Mouse (Mus musculus): ENCODE measurements around the gene Nefh. TPM values are rescaled to one million over a fixed set of nuclear protein-coding genes. Genes with fewer than 3 reads are reported as not detected.

Gene Nefh
- polyA plus RNA-seq, 1 experiment from 2014 or later, result 0.43 TPM

DNA sequence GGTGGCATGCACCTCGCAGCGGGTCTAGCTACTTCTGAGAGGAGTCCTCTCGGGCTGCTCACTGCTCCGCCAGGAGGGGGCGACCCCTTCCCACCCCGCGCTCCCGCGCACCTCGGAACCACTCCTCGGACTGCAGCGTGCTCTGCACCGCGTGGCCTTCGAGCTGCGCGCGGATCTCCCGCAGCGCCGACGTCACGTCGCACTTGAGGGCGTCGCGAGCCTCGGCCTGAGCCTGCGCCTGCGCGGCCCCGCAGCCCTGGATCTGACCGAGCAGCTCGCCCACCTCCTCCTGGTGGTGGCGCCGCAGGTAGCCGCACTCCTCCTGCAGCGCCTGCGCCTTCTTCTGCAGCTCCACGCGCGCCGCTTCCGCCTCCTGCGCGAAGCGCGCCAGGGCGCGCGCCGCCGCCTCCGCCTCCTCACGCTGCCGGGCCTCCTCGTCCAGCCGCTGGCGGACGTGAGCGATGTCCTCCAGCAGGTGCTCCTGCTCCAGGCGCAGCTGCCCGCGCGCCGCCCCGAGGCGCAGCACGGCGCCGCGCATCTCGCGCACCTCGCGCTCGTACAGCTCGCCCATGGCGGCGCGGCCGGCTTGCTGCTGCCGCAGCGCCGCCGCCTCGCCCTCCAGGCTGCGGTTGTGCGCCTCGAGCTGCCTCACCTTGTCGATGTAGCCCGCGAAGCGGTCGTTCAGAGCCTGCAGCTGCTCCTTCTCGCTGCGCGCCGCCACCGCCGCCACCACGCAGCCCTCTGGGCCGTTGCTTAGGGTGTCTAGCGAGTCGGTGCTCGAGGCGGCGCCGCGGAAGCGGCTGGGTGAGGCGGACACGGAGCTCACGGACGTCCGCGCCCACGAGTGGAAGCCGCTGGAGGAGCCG is 684 bp downstream of the Nefh start:
- ATAC-seq (replicated peaks; ENCODE audit: insufficient number of reproducible peaks, low FRiP score, low TSS enrichment), result peak; percentile 51; the same call in 1 of the 2 replicates

DNA sequence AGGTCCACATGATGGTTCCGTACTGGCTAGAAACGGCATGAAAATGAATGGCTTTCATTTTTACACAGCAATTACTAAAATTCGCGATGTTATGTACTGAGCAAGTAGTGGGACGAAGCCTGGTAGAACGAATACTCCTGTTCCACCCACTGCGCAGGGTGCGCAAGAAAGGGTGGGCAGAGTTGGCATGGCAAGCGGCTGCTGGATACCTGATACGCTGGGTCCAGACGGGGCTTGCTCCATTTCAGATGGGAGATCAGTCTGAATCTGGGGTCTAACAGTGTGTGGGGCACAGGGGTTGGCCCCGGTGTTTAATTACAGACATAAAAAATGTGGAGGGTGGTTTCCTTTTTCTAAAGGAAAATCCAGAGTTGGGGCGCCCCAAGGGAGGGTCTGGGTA is 1.3 kb downstream of the Nefh start:
- H3K36me3 ChIP-seq (ENCODE audit: control insufficient read depth, insufficient read depth, low read length), result no peaks in the 10 kb centered on the region
- H3K9ac ChIP-seq (ENCODE audit: low read depth, low read length), result no peak overlapping the region
- ATAC-seq (replicated peaks; ENCODE audit: insufficient number of reproducible peaks, low FRiP score, low TSS enrichment), result no peak
- peak overlapping the region; percentile 79 for H3K4me2 ChIP-seq
- peaks cover 9% of the 10 kb centered on the region for H3K4me1 ChIP-seq (ENCODE audit: control insufficient read depth, insufficient read depth, low read length)
- H3K27ac ChIP-seq (ENCODE audit: low read depth, low read length), result no peak overlapping the region
- no peaks in the 10 kb centered on the region for H3K9me3 ChIP-seq (replicated peaks; ENCODE audit: control insufficient read depth, low read length)
- WGBS (ENCODE audit: insufficient replicate concordance), result 37% methylated on average over 13 of the region's 13 CpGs
- H3K4me3 ChIP-seq (ENCODE audit: low read depth, low read length), result peak overlapping the region; percentile 61
- H3K27me3 ChIP-seq (ENCODE audit: control insufficient read depth, insufficient read depth, low read length), result peaks cover 69% of the 10 kb centered on the region

More for the DNA sequence above, 684 bp downstream of the Nefh start:
- Histone ChIP-seq H3K4me3 (ENCODE audit: low read depth, low read length) (peak overlapping the region; percentile 61), H3K27ac (ENCODE audit: low read depth, low read length) (no peak overlapping the region), H3K27me3 (ENCODE audit: control insufficient read depth, insufficient read depth, low read length) (peaks cover 74% of the 10 kb centered on the region), H3K9ac (ENCODE audit: low read depth, low read length) (no peak overlapping the region), H3K9me3 (replicated peaks; ENCODE audit: control insufficient read depth, low read length) (no peaks in the 10 kb centered on the region), H3K4me2 (peak overlapping the region; percentile 79), H3K4me1 (ENCODE audit: control insufficient read depth, insufficient read depth, low read length) (peaks cover 9% of the 10 kb centered on the region), H3K36me3 (ENCODE audit: control insufficient read depth, insufficient read depth, low read length) (no peaks in the 10 kb centered on the region)
- under 1% methylated on average over 116 of the region's 120 CpGs for WGBS (ENCODE audit: insufficient replicate concordance)

DNA sequence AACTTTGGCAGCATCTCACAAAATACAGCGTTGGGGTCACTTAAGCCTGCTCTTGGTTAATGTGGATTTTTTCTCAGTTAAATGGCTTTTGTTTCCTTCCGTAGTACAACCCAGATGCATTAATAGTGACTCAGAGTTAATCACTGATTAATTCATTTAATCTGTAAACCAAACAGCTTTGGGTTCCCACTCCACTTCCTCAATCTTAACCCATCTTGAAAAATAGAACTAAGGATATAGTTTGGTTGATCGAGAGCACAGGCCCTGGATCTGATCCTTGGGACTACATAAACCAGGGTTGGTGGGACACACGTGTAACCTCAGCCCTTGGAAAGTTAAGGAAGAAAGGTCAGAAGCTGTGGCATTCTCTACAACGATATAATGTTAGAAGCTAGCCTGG is 11.6 kb downstream of the Nefh start:
- Histone ChIP-seq H3K27ac (ENCODE audit: low read depth, low read length) (no peak overlapping the region), H3K4me3 (ENCODE audit: low read depth, low read length) (no peak overlapping the region), H3K4me1 (ENCODE audit: control insufficient read depth, insufficient read depth, low read length) (peaks cover 8% of the 10 kb centered on the region), H3K4me2 (no peak overlapping the region), H3K9me3 (replicated peaks; ENCODE audit: control insufficient read depth, low read length) (no peaks in the 10 kb centered on the region), H3K9ac (ENCODE audit: low read depth, low read length) (no peak overlapping the region), H3K36me3 (ENCODE audit: control insufficient read depth, insufficient read depth, low read length) (no peaks in the 10 kb centered on the region), H3K27me3 (ENCODE audit: control insufficient read depth, insufficient read depth, low read length) (no peaks in the 10 kb centered on the region)
- WGBS (ENCODE audit: insufficient replicate concordance), result 78% methylated on average over 5 of the region's 5 CpGs
- ATAC-seq (replicated peaks; ENCODE audit: insufficient number of reproducible peaks, low FRiP score, low TSS enrichment), result no peak

DNA sequence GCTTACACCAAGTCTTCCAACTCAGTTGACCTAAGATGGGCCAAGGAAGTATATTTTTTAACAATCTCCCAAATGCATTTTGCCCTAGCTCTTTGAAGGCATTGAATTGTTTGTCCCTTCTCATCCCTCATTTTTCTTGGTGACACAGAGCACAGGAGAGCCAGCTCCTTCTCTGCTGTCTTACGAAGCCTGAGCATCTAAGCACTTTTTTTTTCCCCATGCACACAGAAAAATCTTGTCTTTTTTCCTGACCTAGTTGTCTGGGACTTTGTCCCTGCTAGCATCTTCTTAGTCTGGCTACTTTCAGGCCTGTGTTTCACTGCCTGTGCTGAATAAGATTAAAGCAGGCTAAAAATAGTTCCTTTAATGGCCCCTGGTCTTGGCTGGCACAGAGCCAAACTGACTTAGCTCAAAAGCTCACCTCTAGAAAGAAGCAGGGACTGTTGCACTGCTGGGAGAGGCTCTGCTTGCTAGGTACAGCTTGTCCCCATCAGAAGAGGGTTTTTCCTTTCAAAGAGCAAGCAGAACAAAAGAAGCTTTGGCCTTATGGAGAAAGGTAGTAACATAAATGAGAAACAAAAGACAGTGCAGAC is 16.8 kb downstream of the Nefh start:
- Histone ChIP-seq H3K4me3 (ENCODE audit: low read depth, low read length) (no peak overlapping the region), H3K27ac (ENCODE audit: low read depth, low read length) (peak overlapping the region; percentile 83), H3K4me2 (0 out of 2 replicates have a peak overlapping the region, but pooled peaks have one; percentile 2), H3K4me1 (ENCODE audit: control insufficient read depth, insufficient read depth, low read length) (peaks cover 26% of the 10 kb centered on the region), H3K9ac (ENCODE audit: low read depth, low read length) (peak overlapping the region; percentile 47; the same call in 1 of the 2 replicates), H3K27me3 (ENCODE audit: control insufficient read depth, insufficient read depth, low read length) (no peaks in the 10 kb centered on the region), H3K36me3 (ENCODE audit: control insufficient read depth, insufficient read depth, low read length) (peaks cover 11% of the 10 kb centered on the region), H3K9me3 (replicated peaks; ENCODE audit: control insufficient read depth, low read length) (no peaks in the 10 kb centered on the region)
- ATAC-seq (replicated peaks; ENCODE audit: insufficient number of reproducible peaks, low FRiP score, low TSS enrichment), result peak; percentile 39; the same call in 1 of the 2 replicates
- 24% methylated on average over 1 of the region's 1 CpGs for whole genome bisulfite sequencing (ENCODE audit: insufficient replicate concordance)

DNA sequence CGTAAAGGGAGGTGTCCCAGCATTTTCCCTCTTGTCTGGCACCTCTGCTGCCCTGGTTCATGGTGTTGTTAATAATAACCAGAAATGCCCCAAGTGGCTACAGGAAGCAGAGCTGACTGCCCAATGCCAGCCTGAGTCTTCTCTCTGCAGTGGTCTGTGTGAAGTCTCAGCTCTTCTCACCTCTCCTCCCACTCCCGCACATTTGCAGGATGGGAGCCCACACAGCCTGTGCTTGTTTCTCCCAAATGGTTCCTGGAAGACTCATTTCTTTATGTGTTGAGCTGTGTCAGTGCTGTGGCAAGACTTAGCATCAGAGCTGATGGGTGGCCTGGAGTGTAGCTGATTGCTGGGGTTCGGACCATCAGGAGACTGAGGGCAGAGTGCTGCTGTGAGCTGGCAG is 20.6 kb downstream of the Nefh start:
- 79% methylated on average over 3 of the region's 3 CpGs for WGBS (ENCODE audit: insufficient replicate concordance)
- no peaks in the 10 kb centered on the region for H3K9me3 ChIP-seq (replicated peaks; ENCODE audit: control insufficient read depth, low read length)
- no peak overlapping the region for H3K9ac ChIP-seq (ENCODE audit: low read depth, low read length)

DNA sequence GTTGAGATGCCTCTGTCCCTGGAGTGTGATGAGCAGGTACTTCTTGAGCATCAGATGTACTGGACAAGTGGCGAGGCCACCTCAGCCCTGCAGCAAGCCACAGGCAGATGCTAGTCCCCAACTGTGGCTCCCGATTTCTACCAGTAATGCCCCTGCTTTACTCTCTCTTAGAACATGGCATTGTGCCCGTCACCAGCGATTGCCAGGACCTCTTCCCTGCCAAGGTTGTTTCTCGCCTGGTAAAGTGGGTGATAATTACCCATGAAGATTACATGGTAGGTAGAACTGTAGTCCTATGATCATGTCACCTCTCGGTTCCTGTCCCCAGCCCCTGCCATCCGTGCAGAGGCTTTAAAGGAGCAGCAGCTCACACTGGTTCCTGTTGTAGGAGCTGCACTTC is 26.1 kb downstream of the Nefh start:
- WGBS (ENCODE audit: insufficient replicate concordance), result 85% methylated on average over 7 of the region's 7 CpGs

More for the DNA sequence above, 20.6 kb downstream of the Nefh start:
- peaks cover 25% of the 10 kb centered on the region for H3K4me1 ChIP-seq (ENCODE audit: control insufficient read depth, insufficient read depth, low read length)
- peaks cover 24% of the 10 kb centered on the region for H3K36me3 ChIP-seq (ENCODE audit: control insufficient read depth, insufficient read depth, low read length)
- H3K27ac ChIP-seq (ENCODE audit: low read depth, low read length), result no peak overlapping the region
- H3K4me2 ChIP-seq, result no peak overlapping the region
- no peaks in the 10 kb centered on the region for H3K27me3 ChIP-seq (ENCODE audit: control insufficient read depth, insufficient read depth, low read length)
- H3K4me3 ChIP-seq (ENCODE audit: low read depth, low read length), result no peak overlapping the region
- ATAC-seq (replicated peaks; ENCODE audit: insufficient number of reproducible peaks, low FRiP score, low TSS enrichment), result no peak

DNA sequence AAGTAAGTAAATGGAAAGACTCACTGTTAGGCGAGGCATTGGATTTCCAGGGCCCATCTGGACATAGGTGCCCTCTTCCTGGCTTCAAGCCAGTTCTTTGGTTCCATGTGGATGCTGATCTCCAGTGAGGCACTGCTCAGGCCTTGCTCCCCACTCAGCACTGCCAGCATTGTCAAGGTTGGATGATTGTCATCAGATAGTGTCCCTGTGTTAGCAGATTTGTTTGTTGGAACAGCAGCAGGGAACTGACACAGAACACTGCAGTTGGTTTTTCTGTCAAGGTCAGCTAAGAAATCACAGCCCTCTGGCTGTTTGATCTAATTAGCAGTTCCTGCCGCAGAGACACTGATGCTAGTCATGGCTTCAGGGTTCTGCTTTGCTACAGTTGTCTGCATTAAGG is 26.6 kb downstream of the Nefh start:
- H3K36me3 ChIP-seq (ENCODE audit: control insufficient read depth, insufficient read depth, low read length), result peaks cover 30% of the 10 kb centered on the region
- no peak overlapping the region for H3K27ac ChIP-seq (ENCODE audit: low read depth, low read length)
- H3K27me3 ChIP-seq (ENCODE audit: control insufficient read depth, insufficient read depth, low read length), result no peaks in the 10 kb centered on the region
- H3K4me1 ChIP-seq (ENCODE audit: control insufficient read depth, insufficient read depth, low read length), result no peaks in the 10 kb centered on the region
- WGBS (ENCODE audit: insufficient replicate concordance), result 93% methylated on average over 2 of the region's 2 CpGs
- no peaks in the 10 kb centered on the region for H3K9me3 ChIP-seq (replicated peaks; ENCODE audit: control insufficient read depth, low read length)
- no peak overlapping the region for H3K9ac ChIP-seq (ENCODE audit: low read depth, low read length)
- H3K4me3 ChIP-seq (ENCODE audit: low read depth, low read length), result no peak overlapping the region
- no peak overlapping the region for H3K4me2 ChIP-seq
- no peak for ATAC-seq (replicated peaks; ENCODE audit: insufficient number of reproducible peaks, low FRiP score, low TSS enrichment)

More for the DNA sequence above, 26.1 kb downstream of the Nefh start:
- Histone ChIP-seq H3K4me2 (no peak overlapping the region), H3K27me3 (ENCODE audit: control insufficient read depth, insufficient read depth, low read length) (no peaks in the 10 kb centered on the region), H3K36me3 (ENCODE audit: control insufficient read depth, insufficient read depth, low read length) (peaks cover 34% of the 10 kb centered on the region), H3K9me3 (replicated peaks; ENCODE audit: control insufficient read depth, low read length) (no peaks in the 10 kb centered on the region), H3K9ac (ENCODE audit: low read depth, low read length) (no peak overlapping the region), H3K27ac (ENCODE audit: low read depth, low read length) (no peak overlapping the region), H3K4me1 (ENCODE audit: control insufficient read depth, insufficient read depth, low read length) (no peaks in the 10 kb centered on the region), H3K4me3 (ENCODE audit: low read depth, low read length) (no peak overlapping the region)
- no peak for ATAC-seq (replicated peaks; ENCODE audit: insufficient number of reproducible peaks, low FRiP score, low TSS enrichment)

DNA sequence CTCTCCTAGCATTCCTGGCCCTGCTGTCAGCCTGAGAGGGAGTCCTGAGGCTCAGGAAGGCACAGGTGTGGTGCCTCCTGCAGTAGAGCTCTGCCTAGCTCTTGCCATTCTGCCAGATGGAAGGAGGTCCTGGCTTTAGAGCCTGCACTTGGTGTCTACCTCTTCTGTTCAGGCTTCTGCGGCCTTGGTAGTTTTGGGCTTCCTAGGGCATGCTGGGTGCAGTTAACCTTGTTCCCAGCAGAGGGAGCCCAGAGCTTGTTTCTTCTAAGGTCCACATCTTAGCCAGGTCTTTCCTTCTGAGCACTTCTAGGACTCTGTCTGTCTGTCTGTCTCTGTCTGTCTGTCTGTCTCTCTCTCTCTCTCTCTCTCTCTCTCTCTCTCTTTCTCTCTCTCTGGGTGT is 31.8 kb downstream of the Nefh start:
- H3K36me3 ChIP-seq (ENCODE audit: control insufficient read depth, insufficient read depth, low read length), result peaks cover 23% of the 10 kb centered on the region
- H3K4me2 ChIP-seq, result no peak overlapping the region
- H3K27me3 ChIP-seq (ENCODE audit: control insufficient read depth, insufficient read depth, low read length), result no peaks in the 10 kb centered on the region
- H3K9ac ChIP-seq (ENCODE audit: low read depth, low read length), result no peak overlapping the region
- no peaks in the 10 kb centered on the region for H3K4me1 ChIP-seq (ENCODE audit: control insufficient read depth, insufficient read depth, low read length)
- no peak for ATAC-seq (replicated peaks; ENCODE audit: insufficient number of reproducible peaks, low FRiP score, low TSS enrichment)
- H3K4me3 ChIP-seq (ENCODE audit: low read depth, low read length), result no peak overlapping the region
- H3K9me3 ChIP-seq (replicated peaks; ENCODE audit: control insufficient read depth, low read length), result no peaks in the 10 kb centered on the region
- no peak overlapping the region for H3K27ac ChIP-seq (ENCODE audit: low read depth, low read length)
- 22% methylated on average over 1 of the region's 1 CpGs for WGBS (ENCODE audit: insufficient replicate concordance)
